Mouse (Mus musculus): Measurements from ENCODE around the gene Fzd9. TPM values are rescaled to one million over a fixed set of nuclear protein-coding genes. Genes with fewer than 3 reads are reported as not detected.
A peak's percentile ranks its signal among the peaks of the same experiment; 100 is the strongest.

Gene Fzd9
- not detected in 3 replicates for total RNA-seq (2017)

- peak; percentile 55; the same call in 1 of the 2 replicates for ATAC-seq (replicated peaks; ENCODE audit: insufficient number of reproducible peaks, low FRiP score, low TSS enrichment, poor library complexity, severe bottlenecking)
Measured at GRCm38 (mm10) chr5:135251079-135251454, at the start of gene Fzd9. Gene Fzd9, minus strand, starts transcription at chr5:135251230.

DNA sequence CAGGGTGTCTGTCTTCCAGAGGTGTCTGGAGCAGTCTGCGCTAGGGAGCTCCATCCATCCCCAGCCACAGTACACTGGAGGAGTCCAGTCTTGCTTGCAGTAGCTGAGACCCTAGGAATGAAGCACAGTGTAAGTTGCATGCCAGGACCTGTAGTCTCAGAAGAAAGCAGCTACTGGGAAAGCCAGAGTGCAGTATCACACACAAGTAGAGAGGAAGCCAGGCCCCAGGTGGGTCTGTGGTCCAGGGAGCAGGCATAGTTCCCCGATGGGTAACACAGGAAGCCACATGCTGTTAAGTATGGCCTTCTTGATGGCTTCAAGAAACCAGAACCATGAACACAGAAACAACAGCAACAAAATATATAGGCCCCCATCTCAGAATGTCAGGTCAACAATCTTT lies 41.0 kb upstream of the Fzd9 start:
- no peak for ATAC-seq (replicated peaks; ENCODE audit: insufficient number of reproducible peaks, low FRiP score, low TSS enrichment, poor library complexity, severe bottlenecking)

GRCm38 (mm10) chr5:135291193-135291592 lies 40.2 kb upstream of the Fzd9 start:
- ATAC-seq (replicated peaks; ENCODE audit: insufficient number of reproducible peaks, low FRiP score, low TSS enrichment, poor library complexity, severe bottlenecking), result no peak

DNA sequence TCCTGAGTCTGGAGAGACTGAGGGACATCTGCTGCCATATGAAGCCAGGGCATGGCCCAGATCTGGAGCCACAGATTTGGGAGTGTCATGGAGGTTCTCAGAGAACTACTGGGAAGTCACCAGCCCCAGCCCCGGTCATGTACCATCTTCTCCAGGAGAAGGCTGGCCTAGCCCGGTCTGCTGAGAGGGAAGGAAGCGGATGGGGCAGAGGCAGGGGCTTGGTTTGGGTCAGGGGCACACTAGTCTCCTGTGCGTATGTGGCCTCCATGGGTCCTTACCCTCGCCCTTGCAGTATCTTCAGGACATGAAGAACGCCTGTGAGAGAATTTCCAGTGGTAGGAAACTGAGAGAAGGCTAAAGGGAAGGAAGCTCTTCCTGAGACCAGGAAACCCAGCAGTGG lies 39.7 kb upstream of the Fzd9 start:
- no peak for ATAC-seq (replicated peaks; ENCODE audit: insufficient number of reproducible peaks, low FRiP score, low TSS enrichment, poor library complexity, severe bottlenecking)

GRCm38 (mm10) chr5:135286926-135287325 lies 35.9 kb upstream of the Fzd9 start:
- ATAC-seq (replicated peaks; ENCODE audit: insufficient number of reproducible peaks, low FRiP score, low TSS enrichment, poor library complexity, severe bottlenecking), result no peak

DNA sequence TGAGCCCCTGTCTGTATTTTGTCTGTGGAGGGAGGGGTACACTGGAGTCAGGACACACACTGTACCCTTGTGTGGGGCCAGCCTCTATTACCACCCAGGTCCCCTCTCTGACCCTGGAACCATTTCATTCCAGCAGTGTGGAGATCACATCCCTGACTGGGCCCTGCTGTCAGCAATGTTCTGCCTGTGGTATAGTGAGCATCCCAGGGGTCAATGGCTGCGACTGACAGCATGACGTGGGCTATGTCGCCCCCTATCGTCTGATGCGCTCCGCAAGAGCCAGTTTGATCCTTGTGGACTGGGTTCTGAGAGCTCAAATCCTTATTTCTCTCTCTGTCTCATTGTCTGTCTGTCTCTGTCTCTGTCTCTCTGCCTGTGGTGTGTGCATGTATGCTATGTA lies 35.2 kb upstream of the Fzd9 start:
- ATAC-seq (replicated peaks; ENCODE audit: insufficient number of reproducible peaks, low FRiP score, low TSS enrichment, poor library complexity, severe bottlenecking), result no peak

DNA sequence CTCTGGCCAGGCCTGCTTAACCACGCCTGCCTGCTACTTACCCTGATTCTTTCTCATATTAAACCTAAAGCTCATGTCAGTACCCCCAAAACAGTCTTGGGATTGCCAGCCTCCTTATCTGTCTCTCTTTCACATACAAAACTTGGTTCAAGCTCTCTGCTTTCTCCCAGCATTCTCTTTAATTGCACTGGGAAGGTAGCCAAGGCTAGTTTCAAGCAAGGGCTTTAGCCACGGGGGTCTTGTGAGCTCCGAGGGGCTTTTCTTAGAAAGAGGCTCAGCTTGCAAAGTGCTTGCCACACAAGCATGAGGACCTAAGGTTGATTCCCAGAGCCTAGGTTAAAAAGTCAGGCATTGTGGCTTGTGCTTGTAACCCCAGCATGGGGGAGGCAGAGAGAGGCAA lies 34.2 kb upstream of the Fzd9 start:
- ATAC-seq (replicated peaks; ENCODE audit: insufficient number of reproducible peaks, low FRiP score, low TSS enrichment, poor library complexity, severe bottlenecking), result no peak

- ATAC-seq (replicated peaks; ENCODE audit: insufficient number of reproducible peaks, low FRiP score, low TSS enrichment, poor library complexity, severe bottlenecking), result no peak
Measured at GRCm38 (mm10) chr5:135280226-135280625, 29.2 kb upstream of the Fzd9 start.

GRCm38 (mm10) chr5:135276597-135276996 lies 25.6 kb upstream of the Fzd9 start:
- ATAC-seq (replicated peaks; ENCODE audit: insufficient number of reproducible peaks, low FRiP score, low TSS enrichment, poor library complexity, severe bottlenecking), result no peak

DNA sequence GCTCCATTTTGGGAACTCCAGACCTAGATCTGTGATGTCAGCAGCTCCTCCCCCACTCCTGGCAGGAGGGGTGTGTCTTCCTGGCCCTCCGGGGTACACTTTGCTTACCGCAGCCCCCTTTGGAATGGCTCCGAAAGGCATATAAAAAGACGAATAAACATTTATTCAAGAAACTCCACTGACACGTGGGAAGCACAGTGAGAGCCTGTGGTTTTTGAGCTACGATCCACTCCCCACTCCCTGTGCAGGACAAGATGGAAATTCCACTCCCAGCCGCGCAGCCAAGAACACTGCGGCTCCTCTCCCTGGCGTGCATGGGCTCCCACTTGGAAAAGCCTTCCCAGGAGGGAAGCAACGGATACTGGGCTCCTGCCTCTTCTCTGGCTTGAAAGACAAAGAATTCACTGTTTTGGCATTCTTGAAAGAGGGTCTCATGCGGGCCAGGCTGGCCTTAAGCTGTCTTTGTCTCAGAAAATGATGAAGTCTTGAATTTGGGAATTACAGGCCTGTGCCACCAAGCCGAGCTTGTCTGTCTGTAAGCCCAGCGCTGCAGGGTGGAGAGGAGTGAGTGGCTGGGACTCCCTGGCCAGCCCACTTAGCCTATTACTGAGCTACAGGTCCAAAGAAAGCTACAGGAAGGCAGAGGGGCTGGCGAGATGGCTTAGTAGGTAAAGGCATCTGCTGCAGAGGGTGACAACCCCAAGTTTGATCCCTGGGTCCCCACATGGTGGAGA lies 23.8 kb upstream of the Fzd9 start:
- ATAC-seq (replicated peaks; ENCODE audit: insufficient number of reproducible peaks, low FRiP score, low TSS enrichment, poor library complexity, severe bottlenecking), result no peak

DNA sequence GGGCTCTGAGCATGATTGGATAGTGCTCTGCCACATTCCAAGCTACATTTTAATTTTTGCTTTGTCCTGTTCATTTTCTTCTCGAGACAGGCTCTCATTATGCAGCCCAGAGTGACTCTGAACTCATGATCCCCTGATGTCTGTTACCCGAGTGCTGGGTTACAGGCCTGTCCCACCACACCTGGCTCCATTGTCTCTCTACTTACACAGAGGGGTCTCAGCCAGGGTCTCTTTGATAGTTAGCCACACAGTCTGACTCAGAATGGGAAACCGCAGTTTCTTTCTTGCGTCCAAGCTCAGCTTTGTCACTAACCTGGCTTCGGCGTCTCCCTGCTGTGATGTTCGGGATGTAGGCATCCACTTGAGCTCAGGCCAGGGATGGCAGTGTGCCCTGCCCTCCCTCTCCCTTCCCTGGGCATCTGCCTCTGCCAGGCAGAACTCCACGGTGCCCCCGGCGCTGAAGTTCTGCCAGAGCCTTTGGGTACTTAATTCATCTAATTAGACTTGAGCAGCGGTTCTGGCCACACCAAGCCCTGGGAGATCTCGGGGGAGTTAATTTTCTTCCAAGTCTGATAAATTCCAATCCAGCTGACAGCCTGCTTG lies 20.6 kb upstream of the Fzd9 start:
- no peak for ATAC-seq (replicated peaks; ENCODE audit: insufficient number of reproducible peaks, low FRiP score, low TSS enrichment, poor library complexity, severe bottlenecking)

GRCm38 (mm10) chr5:135270361-135270760 lies 19.3 kb upstream of the Fzd9 start:
- no peak for ATAC-seq (replicated peaks; ENCODE audit: insufficient number of reproducible peaks, low FRiP score, low TSS enrichment, poor library complexity, severe bottlenecking)

GRCm38 (mm10) chr5:135269451-135269850 lies 18.4 kb upstream of the Fzd9 start:
- no peak for ATAC-seq (replicated peaks; ENCODE audit: insufficient number of reproducible peaks, low FRiP score, low TSS enrichment, poor library complexity, severe bottlenecking)

GRCm38 (mm10) chr5:135264548-135264947 lies 13.5 kb upstream of the Fzd9 start:
- no peak for ATAC-seq (replicated peaks; ENCODE audit: insufficient number of reproducible peaks, low FRiP score, low TSS enrichment, poor library complexity, severe bottlenecking)

- no peak for ATAC-seq (replicated peaks; ENCODE audit: insufficient number of reproducible peaks, low FRiP score, low TSS enrichment, poor library complexity, severe bottlenecking)
Measured at GRCm38 (mm10) chr5:135263866-135264503, 13.0 kb upstream of the Fzd9 start.

- no peak for ATAC-seq (replicated peaks; ENCODE audit: insufficient number of reproducible peaks, low FRiP score, low TSS enrichment, poor library complexity, severe bottlenecking)
Measured at GRCm38 (mm10) chr5:135258280-135259150, 7.5 kb upstream of the Fzd9 start.

GRCm38 (mm10) chr5:135257559-135257958 lies 6.5 kb upstream of the Fzd9 start:
- no peak for ATAC-seq (replicated peaks; ENCODE audit: insufficient number of reproducible peaks, low FRiP score, low TSS enrichment, poor library complexity, severe bottlenecking)

DNA sequence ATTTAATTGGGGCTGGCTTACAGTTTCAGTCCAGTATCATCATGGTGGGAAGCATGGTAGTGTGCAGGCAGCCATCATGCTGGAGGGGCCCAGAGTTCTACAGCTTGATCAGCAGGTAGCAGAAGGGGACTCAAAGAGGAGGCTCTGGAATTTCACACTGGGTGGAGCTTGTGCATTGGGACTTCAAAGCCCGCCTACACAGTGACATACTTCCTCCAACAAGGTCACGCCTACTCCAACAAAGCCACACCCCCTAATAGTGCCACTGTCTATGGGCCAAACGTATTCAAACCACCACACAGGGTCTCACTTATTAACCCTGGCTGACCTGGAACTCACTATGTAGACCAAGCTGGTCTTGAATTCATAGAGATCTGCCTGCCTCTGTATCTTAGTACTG lies 5.1 kb upstream of the Fzd9 start:
- no peak for ATAC-seq (replicated peaks; ENCODE audit: insufficient number of reproducible peaks, low FRiP score, low TSS enrichment, poor library complexity, severe bottlenecking)

GRCm38 (mm10) chr5:135253741-135254401 lies 2.8 kb upstream of the Fzd9 start:
- ATAC-seq (replicated peaks; ENCODE audit: insufficient number of reproducible peaks, low FRiP score, low TSS enrichment, poor library complexity, severe bottlenecking), result no peak

All from monocyte, adult 5-6 weeks (primary cell).